Mouse (Mus musculus): ENCODE measurements around the gene Olfr432.
"Not testable (repeated sequence)": the region's sequence is repeated elsewhere in the genome, so short reads cannot be mapped to it uniquely, and the experiment has no call there.

Olfr432 gene

GRCm38 (mm10) chr1:174048893-174049292 lies at the start of gene Olfr432:
TSS of gene Olfr432 (plus strand) at chr1:174049205.
- DNase-seq, result no peak

DNA sequence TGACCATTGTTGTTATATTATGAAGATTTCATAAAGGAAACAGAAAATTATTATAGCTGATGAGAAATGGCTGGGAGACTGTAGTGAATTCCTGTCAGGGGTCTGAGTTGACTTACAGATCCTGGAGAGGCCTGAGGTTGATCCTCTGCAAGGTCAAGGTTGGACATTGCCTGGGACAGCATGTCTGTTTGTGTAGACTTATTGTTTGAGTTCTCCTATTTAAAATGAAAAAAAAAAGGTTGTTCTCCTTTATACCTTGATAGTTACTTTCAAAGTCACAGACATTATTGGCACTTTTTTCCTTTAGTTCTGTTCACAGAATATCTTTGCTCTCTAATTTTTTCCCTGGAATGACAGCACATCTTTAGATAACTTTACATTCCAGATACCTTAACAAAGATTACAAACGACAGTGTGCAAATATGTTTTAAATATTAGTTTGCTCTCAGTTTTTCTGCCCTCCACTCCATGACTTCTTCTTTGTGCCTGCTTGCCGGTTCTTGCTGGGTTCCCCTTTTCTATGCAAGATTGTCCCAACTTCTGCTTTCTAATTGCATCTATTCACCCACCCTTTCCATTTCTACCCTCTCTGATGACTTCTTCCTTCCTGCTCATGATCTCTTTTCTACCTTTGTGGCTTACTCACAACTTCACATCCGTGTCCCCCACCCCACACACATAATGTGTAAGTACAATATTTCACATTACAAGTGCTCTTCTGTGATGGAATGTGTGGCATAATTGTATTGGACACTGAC lies 44.5 kb upstream of the Olfr432 start:
- DNase-seq, result not testable (repeated sequence)

DNA sequence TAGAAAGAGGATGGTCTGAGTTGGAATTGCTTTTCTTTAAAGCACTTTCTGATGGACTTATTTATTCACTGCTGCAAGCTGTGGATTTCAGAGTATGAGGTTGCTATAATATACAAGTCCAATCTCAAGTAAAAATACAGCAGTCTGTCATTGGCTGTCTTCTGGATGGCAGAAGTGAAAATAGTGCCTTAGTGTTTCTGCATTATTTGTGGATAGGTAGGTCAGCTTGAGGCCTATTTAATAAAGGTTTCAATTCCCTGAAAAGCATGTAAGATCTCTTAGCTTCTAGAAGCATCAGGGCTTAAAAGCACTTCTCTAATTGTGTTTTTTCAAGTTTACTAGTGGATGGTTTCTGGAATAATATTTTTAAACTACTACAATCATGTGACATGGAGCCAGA lies 42.0 kb upstream of the Olfr432 start:
- not testable (repeated sequence) for DNase-seq

GRCm38 (mm10) chr1:174031698-174032097 lies 17.3 kb upstream of the Olfr432 start, which contains the start of gene Ifi205:
TSS of gene Ifi205 (minus strand) at chr1:174031810.
- no peak for DNase-seq

DNA sequence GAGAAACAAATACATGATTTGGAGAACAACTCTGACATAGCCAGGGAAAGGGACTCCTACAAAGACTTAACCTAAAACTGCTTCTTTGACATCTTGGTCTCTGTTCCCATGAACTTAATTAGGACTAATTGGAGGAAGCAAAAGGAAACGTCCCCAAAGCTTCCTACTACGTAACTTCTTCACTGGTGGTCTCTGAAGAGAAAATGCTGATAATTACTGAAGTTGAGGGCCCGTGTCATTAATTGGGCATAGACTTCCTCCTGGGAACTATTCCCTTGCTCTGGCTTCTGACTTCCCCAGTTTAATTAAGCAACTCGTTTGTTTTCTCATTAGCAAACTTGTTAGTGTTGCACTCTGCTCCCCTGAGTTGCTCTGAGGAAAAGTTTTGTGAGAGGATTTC lies 13.2 kb upstream of the Olfr432 start:
- peak; percentile 77 for DNase-seq

- DNase-seq, result no peak
Measured at GRCm38 (mm10) chr1:174038480-174038879, 10.5 kb upstream of the Olfr432 start.

DNA sequence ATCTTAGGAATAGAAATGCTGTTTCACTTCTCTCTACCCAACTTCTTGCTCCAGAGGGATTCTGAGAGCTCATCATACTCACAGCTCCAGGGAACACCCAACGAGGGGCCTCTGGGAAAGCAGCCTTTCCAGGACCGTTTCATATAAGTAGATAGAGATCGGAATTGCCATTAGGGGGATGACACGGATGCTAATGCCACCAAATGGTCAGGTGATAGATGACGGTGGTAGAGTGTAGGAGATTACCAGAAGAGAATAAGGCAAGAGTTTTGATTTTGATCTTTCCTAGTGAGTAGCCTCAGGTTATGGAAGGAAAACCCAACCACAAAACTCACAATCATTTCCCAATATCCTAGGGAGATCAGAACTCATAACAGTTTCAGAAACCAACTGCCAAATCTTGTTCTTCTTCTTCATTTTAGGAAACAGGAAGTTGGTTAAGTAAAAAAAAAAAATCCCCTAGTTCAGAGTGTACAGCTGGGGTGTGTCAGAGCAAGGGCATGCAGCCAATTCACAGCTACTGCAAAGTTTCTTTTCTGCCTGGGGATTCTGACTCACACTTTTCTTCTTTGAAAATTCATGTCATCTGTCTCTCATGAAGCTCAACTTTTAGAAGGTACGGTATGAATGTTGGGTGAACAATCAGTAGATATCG lies 8.4 kb upstream of the Olfr432 start, which contains the start of gene Olfr433:
Gene Olfr433, plus strand, starts transcription at position 183 of the 655 bp plus-strand sequence.
- DNase-seq, result no peak

DNA sequence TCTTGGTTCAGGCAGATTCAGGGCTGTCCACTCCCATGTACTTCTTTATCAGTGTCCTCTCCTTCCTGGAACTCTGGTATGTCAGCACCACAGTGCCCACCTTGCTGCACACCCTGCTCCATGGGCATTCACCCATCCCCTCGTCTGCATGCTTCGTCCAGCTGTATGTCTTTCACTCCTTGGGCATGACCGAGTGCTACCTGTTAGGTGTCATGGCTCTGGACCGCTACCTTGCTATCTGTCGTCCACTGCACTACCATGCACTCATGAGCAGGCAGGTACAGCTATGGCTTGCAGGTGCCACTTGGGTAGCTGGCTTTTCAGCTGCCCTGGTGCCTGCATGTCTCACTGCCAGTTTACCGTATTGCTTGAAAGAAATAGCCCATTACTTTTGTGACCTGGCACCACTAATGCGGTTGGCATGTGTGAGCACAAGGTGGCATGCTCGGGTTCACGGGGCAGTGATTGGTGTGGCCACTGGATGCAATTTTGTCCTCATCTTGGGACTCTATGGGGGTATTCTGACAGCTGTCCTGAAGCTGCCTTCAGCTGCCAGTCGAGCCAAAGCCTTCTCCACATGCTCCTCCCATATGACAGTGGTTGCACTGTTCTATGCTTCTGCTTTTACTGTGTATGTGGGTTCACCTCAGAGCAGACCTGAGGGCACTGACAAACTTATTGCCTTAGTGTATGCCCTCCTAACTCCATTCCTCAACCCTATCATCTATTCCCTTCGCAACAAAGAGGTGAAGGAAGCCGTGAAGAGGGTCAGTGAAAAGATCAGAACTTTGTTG lies 6.7 kb upstream of the Olfr432 start:
- not testable (repeated sequence) for DNase-seq

GRCm38 (mm10) chr1:174044431-174044830 lies 4.6 kb upstream of the Olfr432 start:
- DNase-seq, result no peak

- not testable (repeated sequence) for DNase-seq
Measured at GRCm38 (mm10) chr1:174048227-174048626, 778 bp upstream of the Olfr432 start.

DNA sequence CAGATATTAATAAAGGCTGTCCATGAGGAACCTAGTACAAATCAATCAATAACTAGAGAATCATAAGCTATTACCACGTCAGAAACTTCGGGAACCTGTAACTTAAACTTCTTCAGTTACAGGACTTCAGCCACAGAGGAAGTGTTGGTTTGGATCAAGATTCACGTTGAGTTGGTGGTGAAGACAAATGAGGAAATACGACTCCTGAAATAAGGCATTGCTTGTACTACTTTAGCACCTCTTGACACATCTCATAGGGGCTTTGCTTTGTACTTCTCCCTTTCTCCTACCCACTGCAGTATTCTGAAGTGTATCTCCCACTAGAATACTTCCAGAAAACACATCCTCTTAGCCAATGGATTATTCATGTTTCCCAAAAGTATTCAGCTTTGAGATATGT lies 352 bp downstream of the Olfr432 start:
- DNase-seq, result not testable (repeated sequence)

- no peak for DNase-seq
Measured at GRCm38 (mm10) chr1:174050532-174050931, 1.5 kb downstream of the Olfr432 start.

DNA sequence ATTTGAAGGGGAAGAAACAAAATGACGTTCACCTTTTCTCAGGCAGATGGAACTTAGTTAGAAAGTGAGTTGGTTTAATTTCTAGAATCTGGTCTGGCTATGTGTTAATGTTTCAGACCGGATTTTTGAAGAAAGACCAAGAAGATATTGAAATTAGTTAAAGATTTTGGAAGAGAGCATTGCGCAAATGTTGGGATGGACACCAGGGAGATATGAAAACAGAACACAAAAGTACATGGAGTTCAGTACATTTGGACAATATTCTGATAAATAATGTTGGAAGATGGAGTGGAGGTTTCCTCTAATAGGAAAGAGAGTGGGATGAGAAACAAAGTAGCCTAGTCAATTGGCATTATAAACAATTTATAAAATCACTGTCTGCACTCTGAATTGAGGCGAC lies 2.5 kb downstream of the Olfr432 start:
- DNase-seq, result no peak

DNA sequence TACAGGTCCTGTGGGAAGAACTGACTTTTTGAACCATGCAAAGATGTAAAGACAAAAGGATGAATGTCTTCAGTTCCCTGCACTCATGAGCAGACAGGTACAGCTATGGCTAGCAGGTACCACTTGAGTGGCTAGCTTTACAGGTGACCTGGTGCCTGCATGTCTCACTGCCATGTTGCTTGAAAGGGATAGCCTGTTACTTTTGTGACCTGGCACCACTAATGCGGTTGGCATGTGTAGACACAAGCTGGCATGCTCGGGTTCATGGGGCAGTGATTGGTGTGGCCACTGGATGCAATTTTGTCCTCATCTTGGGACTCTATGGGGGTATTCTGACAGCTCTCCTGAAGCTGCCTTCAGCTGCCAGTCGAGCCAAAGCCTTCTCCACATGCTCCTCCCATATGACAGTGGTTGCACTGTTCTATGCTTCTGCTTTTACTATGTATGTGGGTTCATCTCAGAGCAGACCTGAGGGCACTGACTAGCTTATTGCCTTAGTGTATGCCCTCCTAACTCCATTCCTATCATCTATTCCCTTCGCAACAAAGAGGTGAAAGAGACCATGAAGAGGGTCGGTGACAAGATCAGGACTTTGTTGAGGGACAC lies 3.0 kb downstream of the Olfr432 start:
- no peak for DNase-seq

DNA sequence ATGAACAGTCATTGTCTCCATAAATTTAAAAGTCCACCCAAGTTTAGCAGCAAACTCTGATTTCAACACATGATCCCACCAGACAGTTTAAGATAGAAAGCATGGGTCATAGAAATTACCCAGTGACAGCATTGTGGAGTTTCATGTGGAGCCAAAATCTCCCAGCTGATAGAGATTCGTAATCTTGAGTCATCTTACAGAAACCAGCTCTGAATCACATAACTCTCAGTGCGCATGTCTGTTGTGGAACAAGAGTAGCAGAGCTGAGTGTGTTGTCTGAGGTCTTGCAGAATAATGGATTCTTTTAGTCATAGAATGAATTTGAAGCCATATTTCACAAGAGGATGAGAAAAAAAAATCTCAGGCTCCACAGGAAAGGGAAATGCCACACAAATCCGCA lies 4.0 kb downstream of the Olfr432 start:
- DNase-seq, result no peak

DNA sequence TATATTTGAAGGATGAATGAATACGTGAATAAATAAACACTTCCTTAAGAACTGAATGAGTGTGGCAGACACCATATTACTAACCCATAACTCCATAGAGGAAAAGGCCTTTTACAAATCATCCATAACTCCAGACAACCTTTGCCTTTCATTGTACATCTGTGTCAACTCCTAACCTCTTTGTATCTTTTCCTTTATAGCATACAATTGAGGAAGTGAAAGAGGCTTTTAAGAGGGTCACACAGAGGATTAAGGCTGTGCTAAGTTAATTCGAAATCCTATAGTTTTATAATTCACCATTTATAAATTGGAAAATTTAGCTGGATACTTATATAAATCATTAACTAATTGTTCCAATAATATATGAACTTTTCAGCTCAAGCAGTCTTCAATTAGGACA lies 6.2 kb downstream of the Olfr432 start:
- no peak for DNase-seq

DNA sequence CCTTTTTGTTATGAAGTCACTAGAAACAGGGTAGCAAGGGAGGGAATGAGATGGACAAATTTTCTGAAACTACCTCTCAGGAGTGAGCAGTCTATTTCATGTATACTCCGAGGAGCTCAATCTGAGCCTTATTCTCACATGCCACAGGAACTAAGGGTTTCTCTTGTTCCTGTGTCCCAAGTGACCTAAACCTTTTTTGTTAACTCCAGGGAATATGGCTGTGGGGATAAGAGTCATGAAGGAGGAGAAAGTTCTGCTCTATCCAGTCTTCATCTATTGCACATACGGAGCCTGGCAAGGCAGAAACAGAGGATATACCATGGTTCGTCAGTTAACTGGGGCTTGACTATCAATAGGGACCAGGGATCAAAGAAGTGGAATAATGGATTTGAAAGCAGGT lies 17.3 kb downstream of the Olfr432 start, which contains the start of gene Olfr430:
Gene Olfr430, plus strand, starts transcription at position 301 of the 400 bp plus-strand sequence.
- no peak for DNase-seq

GRCm38 (mm10) chr1:174084031-174084430 lies 35.0 kb downstream of the Olfr432 start, which contains the start of gene Olfr429:
TSS of gene Olfr429 (plus strand) at chr1:174084331.
- DNase-seq, result no peak

DNA sequence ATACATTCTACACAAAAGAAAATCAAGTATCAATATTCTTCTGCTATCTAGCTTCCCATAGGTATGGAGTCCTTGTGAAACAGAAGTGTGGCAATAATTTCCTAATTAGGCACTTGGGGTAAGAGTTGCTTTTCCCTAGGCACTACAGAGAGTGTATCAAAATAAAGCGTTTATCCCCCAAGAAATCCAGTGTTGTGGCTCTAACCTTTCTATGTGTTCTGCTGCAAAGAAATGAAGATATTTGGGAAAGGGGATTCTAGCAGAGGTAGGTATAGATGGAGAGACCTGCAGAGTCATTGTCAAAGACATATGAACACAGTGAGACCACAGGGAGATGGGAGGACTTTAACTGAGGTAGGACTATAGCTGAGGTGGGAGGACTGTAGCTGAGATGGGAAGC lies 47.6 kb downstream of the Olfr432 start, which contains the start of gene Olfr427:
Gene Olfr427, plus strand, starts transcription at position 301 of the 400 bp plus-strand sequence.
- DNase-seq, result no peak

GRCm38 (mm10) chr1:174103735-174104134 lies 54.7 kb downstream of the Olfr432 start:
- peak; percentile 8 for DNase-seq

Data from retina, postnatal 1 day (tissue).